Mouse (Mus musculus) embryo, embryonic 9.5 days (tissue): ENCODE results near the gene Polr2c.

Experiments used
- DNase-seq: peaks from one replicate; pipeline ENCODE4 v3.0.0-alpha.2; 2017; ENCODE audit errors: extremely low spot score

Polr2c gene

GRCm38 (mm10) chr8:94880742-94881141, 23.5 kb downstream of the Polr2c start:
- no peak for DNase-seq

- no peak for DNase-seq
These were observed 31.3 kb downstream of the Polr2c start for GRCm38 (mm10) chr8:94888383-94889036.

- DNase-seq = no peak
These were observed 35.7 kb downstream of the Polr2c start for GRCm38 (mm10) chr8:94892917-94893316.

- DNase-seq = peak; percentile 53
These were observed 42.0 kb downstream of the Polr2c start for GRCm38 (mm10) chr8:94899262-94899661.

GRCm38 (mm10) chr8:94900617-94901016, 43.4 kb downstream of the Polr2c start:
- no peak for DNase-seq

GRCm38 (mm10) chr8:94901031-94901430, 43.8 kb downstream of the Polr2c start:
- peak; percentile 70 for DNase-seq

GRCm38 (mm10) chr8:94903709-94904108, 46.5 kb downstream of the Polr2c start:
- no peak for DNase-seq

- no peak for DNase-seq
These were observed 47.4 kb downstream of the Polr2c start for GRCm38 (mm10) chr8:94904450-94905175.

GRCm38 (mm10) chr8:94907591-94908300, 50.5 kb downstream of the Polr2c start:
- DNase-seq = no peak

GRCm38 (mm10) chr8:94908847-94909246, 51.6 kb downstream of the Polr2c start:
- peak; percentile 84 for DNase-seq

GRCm38 (mm10) chr8:94913061-94913660, 55.9 kb downstream of the Polr2c start:
- DNase-seq = peak; percentile 84

GRCm38 (mm10) chr8:94914256-94914655, 57.0 kb downstream of the Polr2c start:
- DNase-seq = no peak

GRCm38 (mm10) chr8:94914701-94915101, 57.5 kb downstream of the Polr2c start:
- DNase-seq = no peak

GRCm38 (mm10) chr8:94916311-94916959, 59.2 kb downstream of the Polr2c start:
- DNase-seq = no peak

- no peak for DNase-seq
These were observed 59.7 kb downstream of the Polr2c start for GRCm38 (mm10) chr8:94916960-94917324.

- peak; percentile 97 for DNase-seq
These were observed 60.1 kb downstream of the Polr2c start for GRCm38 (mm10) chr8:94917352-94917751.

GRCm38 (mm10) chr8:94917851-94918495, 60.7 kb downstream of the Polr2c start, which contains the start of gene Ccdc102a:
Gene Ccdc102a, minus strand, starts transcription at chr8:94918098.
- DNase-seq = no peak

- no peak for DNase-seq
These were observed 62.0 kb downstream of the Polr2c start for GRCm38 (mm10) chr8:94919256-94919655.

GRCm38 (mm10) chr8:94922176-94922575, 64.9 kb downstream of the Polr2c start:
- DNase-seq = no peak

GRCm38 (mm10) chr8:94922602-94923001, 65.4 kb downstream of the Polr2c start:
- DNase-seq = no peak
